Mouse (Mus musculus) testis, adult 2 months (tissue): ENCODE results near the gene Cbx4. TPM values are rescaled to one million over a fixed set of nuclear protein-coding genes. Genes with fewer than 3 reads are reported as not detected.

Experiments
- H3K27ac ChIP-seq: fragments of 200-500 bp; 2 replicates; pipeline ENCODE4 v1.5.1; 2012; ENCODE audit warnings: low read depth, low read length; ENCODE audit not compliant: control insufficient read depth, insufficient read depth
- H3K27me3 ChIP-seq: fragments of 200-500 bp; 2 replicates; pipeline ENCODE4 v1.6.1; 2012; ENCODE audit warnings: mild to moderate bottlenecking, low read length, moderate library complexity; ENCODE audit not compliant: control insufficient read depth, insufficient read depth
- H3K36me3 ChIP-seq: fragments of 200-500 bp; 2 replicates; pipeline ENCODE4 v1.6.1; 2012; ENCODE audit warnings: mild to moderate bottlenecking, low read length; ENCODE audit not compliant: control insufficient read depth, insufficient read depth
- H3K4me1 ChIP-seq: fragments of 200-500 bp; 2 replicates; pipeline ENCODE4 v1.6.1; 2012; ENCODE audit warnings: low read length; ENCODE audit not compliant: control insufficient read depth, insufficient read depth
- H3K4me3 ChIP-seq: fragments of 200-500 bp; 2 replicates; pipeline ENCODE4 v1.5.1; 2012; ENCODE audit warnings: low read depth, mild to moderate bottlenecking, low read length, moderate library complexity, mixed read lengths; ENCODE audit not compliant: control insufficient read depth
- CTCF ChIP-seq: fragments of 200-500 bp; IDR thresholded peaks from 2 replicates; pipeline ENCODE4 v1.5.1; 2012; ENCODE audit warnings: low read depth, mild to moderate bottlenecking, inconsistent platforms, low read length, moderate library complexity; ENCODE audit not compliant: control insufficient read depth, insufficient read depth, insufficient replicate concordance
- POLR2A ChIP-seq: fragments of 200-500 bp; IDR thresholded peaks from 2 replicates; pipeline ENCODE4 v1.6.1; 2012; ENCODE audit warnings: low read depth, mild to moderate bottlenecking, inconsistent platforms, low read length, moderate library complexity; ENCODE audit not compliant: control insufficient read depth
- polyA plus RNA-seq: library from polyadenylated mRNA; depleted of rRNA; stranded (reverse); fragments of >200 nt; gene quantifications from 2 replicates; pipeline ENCODE4 v1.2.3, GENCODE M21; 2012

Gene Cbx4
- polyA plus RNA-seq, 1 experiment, result 3.3 TPM

GRCm38 (mm10) chr11:119078691-119079444 is 7.2 kb downstream of the Cbx4 start:
- Histone ChIP-seq H3K27ac (no peak overlapping the region), H3K36me3 (no peaks in the 10 kb centered on the region), H3K27me3 (no peaks in the 10 kb centered on the region), H3K4me1 (peaks cover 31% of the 10 kb centered on the region), H3K4me3 (no peak overlapping the region; the same call in 1 of the 2 replicates)
- TF ChIP-seq CTCF (no peak), POLR2A (no peak)

- TF ChIP-seq POLR2A (no peak), CTCF (no peak)
- Histone ChIP-seq H3K4me3 (no peak overlapping the region), H3K27me3 (no peaks in the 10 kb centered on the region), H3K4me1 (peaks cover 21% of the 10 kb centered on the region), H3K27ac (no peak overlapping the region), H3K36me3 (no peaks in the 10 kb centered on the region)
Observed at GRCm38 (mm10) chr11:119077755-119078154, 8.3 kb downstream of the Cbx4 start.

GRCm38 (mm10) chr11:119075805-119076204 is 10.2 kb downstream of the Cbx4 start:
- no peak for TF ChIP-seq CTCF
- TF ChIP-seq POLR2A, result no peak
- no peaks in the 10 kb centered on the region for H3K27me3 ChIP-seq
- no peak overlapping the region for H3K27ac ChIP-seq
- no peak overlapping the region for H3K4me3 ChIP-seq
- no peaks in the 10 kb centered on the region for H3K36me3 ChIP-seq
- peaks cover 13% of the 10 kb centered on the region for H3K4me1 ChIP-seq

- H3K27ac ChIP-seq, result no peak overlapping the region
- H3K4me1 ChIP-seq, result peaks cover 7% of the 10 kb centered on the region
- no peaks in the 10 kb centered on the region for H3K36me3 ChIP-seq
- no peak overlapping the region for H3K4me3 ChIP-seq
- H3K27me3 ChIP-seq, result no peaks in the 10 kb centered on the region
- TF ChIP-seq CTCF (no peak), POLR2A (no peak)
Observed at GRCm38 (mm10) chr11:119073876-119074433, 12.1 kb downstream of the Cbx4 start.

GRCm38 (mm10) chr11:119072986-119073385 is 13.0 kb downstream of the Cbx4 start:
- Histone ChIP-seq H3K4me3 (no peak overlapping the region), H3K36me3 (no peaks in the 10 kb centered on the region), H3K4me1 (0 out of 2 replicates have a peak, but pooled peaks cover under 1% of the 10 kb centered on the region), H3K27me3 (no peaks in the 10 kb centered on the region), H3K27ac (no peak overlapping the region)
- TF ChIP-seq CTCF, result no peak
- TF ChIP-seq POLR2A, result no peak

GRCm38 (mm10) chr11:119072239-119072638 is 13.8 kb downstream of the Cbx4 start:
- no peak overlapping the region for H3K27ac ChIP-seq
- no peak overlapping the region for H3K4me3 ChIP-seq
- H3K36me3 ChIP-seq, result no peaks in the 10 kb centered on the region
- no peak for TF ChIP-seq POLR2A
- no peak for TF ChIP-seq CTCF
- H3K4me1 ChIP-seq, result no peaks in the 10 kb centered on the region
- no peaks in the 10 kb centered on the region for H3K27me3 ChIP-seq

- H3K36me3 ChIP-seq, result no peaks in the 10 kb centered on the region
- H3K4me1 ChIP-seq, result no peaks in the 10 kb centered on the region
- H3K27me3 ChIP-seq, result no peaks in the 10 kb centered on the region
- H3K4me3 ChIP-seq, result no peak overlapping the region
- no peak for TF ChIP-seq CTCF
- no peak for TF ChIP-seq POLR2A
- no peak overlapping the region for H3K27ac ChIP-seq
Observed at GRCm38 (mm10) chr11:119066841-119067240, 19.2 kb downstream of the Cbx4 start.
